Mouse (Mus musculus): ENCODE measurements around the gene Col16a1. TPM values are rescaled to one million over a fixed set of nuclear protein-coding genes. Genes with fewer than 3 reads are reported as not detected.

Gene Col16a1
- polyA plus RNA-seq (2017; shearing (Covaris generic)), result not detected

DNA sequence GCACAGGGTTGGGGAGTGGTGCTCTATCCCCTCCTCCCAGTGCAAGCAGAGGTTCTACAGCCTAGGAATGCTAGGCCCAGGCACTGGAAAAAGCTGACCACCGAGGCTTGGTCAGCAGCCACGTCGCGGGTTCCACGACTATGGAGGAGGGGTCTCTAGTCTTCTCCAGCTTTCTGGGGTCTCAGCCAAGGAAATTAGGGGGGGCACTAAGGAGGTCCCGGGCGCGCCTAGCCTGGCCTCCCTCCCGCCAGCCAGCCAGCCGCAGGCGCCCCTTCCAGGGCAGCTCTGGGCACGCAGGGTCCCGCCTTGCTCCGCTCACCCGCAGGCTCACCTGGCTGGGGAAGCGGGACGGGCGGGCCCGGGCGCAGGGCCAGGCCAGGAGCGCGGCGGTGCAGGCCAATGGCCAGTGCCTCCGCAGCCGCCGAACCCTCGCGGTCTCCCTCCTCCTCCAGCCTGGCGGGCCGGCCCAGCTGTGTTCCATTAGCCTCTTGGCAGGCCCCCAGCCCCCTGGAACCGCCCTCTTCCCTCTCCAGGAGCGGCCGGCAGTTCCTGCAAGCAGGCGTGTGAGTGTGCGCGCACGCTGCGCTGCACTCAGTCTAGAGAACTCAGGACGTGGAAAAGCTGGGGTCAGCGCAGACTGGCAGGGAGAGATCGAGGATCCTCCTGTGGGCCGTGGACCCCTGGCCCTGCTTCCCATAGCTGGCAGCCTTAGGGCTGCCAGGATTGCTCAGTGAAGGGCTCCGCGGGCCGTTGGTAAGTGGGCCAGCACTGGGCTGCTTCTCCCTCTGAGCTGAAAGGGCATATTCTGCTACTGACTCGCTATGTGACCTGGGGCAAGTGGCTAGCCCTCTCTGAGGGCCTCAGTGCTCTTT lies at the start of gene Col16a1:
TSS of gene Col16a1 (plus strand) at position 510 of the 872 bp plus-strand sequence.

DNA sequence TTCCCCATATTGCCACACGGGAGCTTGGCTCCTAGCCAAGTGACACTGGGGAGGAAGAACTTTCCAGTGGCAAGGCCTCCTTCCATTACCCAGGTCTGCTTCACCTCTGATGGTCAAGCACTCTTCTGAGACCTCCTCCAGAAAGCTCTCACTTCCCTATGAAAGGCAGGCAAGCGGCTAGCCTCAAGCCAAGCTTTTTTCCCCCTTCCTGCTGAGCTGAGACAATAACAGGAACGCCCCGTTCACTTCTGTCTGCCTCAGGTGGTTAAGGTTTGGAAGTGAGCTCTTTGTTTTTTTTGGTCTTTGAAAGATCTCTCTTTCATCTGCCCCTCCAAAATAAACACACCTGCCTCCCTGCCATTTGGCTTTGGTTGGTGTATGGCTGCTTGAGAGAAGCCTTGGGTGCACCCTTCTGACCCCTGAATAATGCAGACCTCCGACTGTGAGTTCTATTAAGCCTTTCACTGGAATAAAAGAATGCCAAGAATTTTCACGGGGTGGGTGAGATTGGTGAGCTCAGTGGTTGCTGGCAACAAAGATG lies 54.5 kb downstream of the Col16a1 start, which contains the start of gene Pef1:
TSS of gene Pef1 (plus strand) at position 448 of the 541 bp plus-strand sequence.

GRCm38 (mm10) chr4:130139214-130139492 lies 91.5 kb downstream of the Col16a1 start, which contains the start of gene Hcrtr1:
TSS of gene Hcrtr1 (minus strand) at chr4:130139359.

Other genes with a start within 250 kb of the Col16a1 start
- 770 TPM for gene Ptp4a2, start 236.6 kb upstream of the Col16a1 start, polyA plus RNA-seq (2017; shearing (Covaris generic))
- not detected for gene Spocd1, start 118.6 kb upstream of the Col16a1 start, polyA plus RNA-seq (2017; shearing (Covaris generic))
- gene Adgrb2, start 63.0 kb upstream of the Col16a1 start, polyA plus RNA-seq (2017; shearing (Covaris generic)), result not detected
- gene Pef1, start 54.7 kb downstream of the Col16a1 start, polyA plus RNA-seq (2017; shearing (Covaris generic)), result 43.4 TPM
- not detected for gene Hcrtr1, start 91.5 kb downstream of the Col16a1 start, polyA plus RNA-seq (2017; shearing (Covaris generic))
- gene Tinagl1, start 127.3 kb downstream of the Col16a1 start, polyA plus RNA-seq (2017; shearing (Covaris generic)), result not detected
- gene Gm853, start 174.6 kb downstream of the Col16a1 start, polyA plus RNA-seq (2017; shearing (Covaris generic)), result not detected
- gene Serinc2, start 231.4 kb downstream of the Col16a1 start, polyA plus RNA-seq (2017; shearing (Covaris generic)), result not detected

Measured in effector memory CD4-positive, alpha-beta T cell, adult 7 months (primary cell).